Mouse (Mus musculus) limb, embryonic 15.5 days (tissue): Measurements from ENCODE around the gene Ucn2. TPM values are rescaled to one million over a fixed set of nuclear protein-coding genes. Genes with fewer than 3 reads are reported as not detected.
A peak's percentile ranks its signal among the peaks of the same experiment; 100 is the strongest.

Source experiments
- ATAC-seq: fragments of 200-750 bp; cut with Nextera tagmentation; 2 replicates; pipeline ENCODE4 v1.8.0; 2017; ENCODE audit warnings: low read depth, moderate TSS enrichment; ENCODE audit not compliant: insufficient number of reproducible peaks, low FRiP score, low TSS enrichment
- H3K27ac ChIP-seq: fragments of 300-500 bp; sonication (generic); 2 replicates; pipeline ENCODE4 v1.5.1; 2015; ENCODE audit warnings: moderate library complexity, mild to moderate bottlenecking, inconsistent platforms
- H3K27me3 ChIP-seq: fragments of 300-500 bp; sonication (generic); 2 replicates; pipeline ENCODE4 v1.6.1; 2015; ENCODE audit warnings: inconsistent platforms
- H3K36me3 ChIP-seq: fragments of 300-500 bp; sonication (generic); 2 replicates; pipeline ENCODE4 v1.6.1; 2015; ENCODE audit warnings: inconsistent platforms
- H3K4me1 ChIP-seq: fragments of 300-500 bp; sonication (generic); 2 replicates; pipeline ENCODE4 v1.6.1; 2015; ENCODE audit warnings: inconsistent platforms
- H3K4me2 ChIP-seq: fragments of 300-500 bp; sonication (generic); 2 replicates; pipeline ENCODE4 v1.6.1; 2015; ENCODE audit warnings: mild to moderate bottlenecking, inconsistent platforms
- H3K4me3 ChIP-seq: fragments of 300-500 bp; sonication (generic); 2 replicates; pipeline ENCODE4 v1.5.1; 2015; ENCODE audit warnings: mild to moderate bottlenecking, inconsistent platforms
- H3K9ac ChIP-seq: fragments of 300-500 bp; sonication (generic); 2 replicates; pipeline ENCODE4 v1.6.1; 2015; ENCODE audit warnings: inconsistent platforms
- H3K9me3 ChIP-seq: fragments of 300-500 bp; sonication (generic); 2 replicates; pipeline ENCODE4 v1.6.1; 2016; ENCODE audit warnings: inconsistent platforms
- WGBS: fragments of 180-500 bp; shearing (Covaris S2); methylation state at CpG from one replicate; pipeline ENCODE4 v1.1.7; 2015; 5-methylcytosine and 5-hydroxymethylcytosine counted together
- polyA plus RNA-seq: library from polyadenylated mRNA; unstranded; fragments of >200 nt; fragmentation: Nextera tagmentation; extraction: Ambion mirVana; gene quantifications from 2 replicates; pipeline ENCODE4 v1.2.1, GENCODE M21; 2015

Gene Ucn2
- polyA plus RNA-seq, 1 experiment from 2014 or later, result 0.46 TPM

GRCm38 (mm10) chr9:108970623-108971022 is 15.2 kb upstream of the Ucn2 start:
- ATAC-seq, result no peak
- Histone ChIP-seq H3K9me3 (no peaks in the 10 kb centered on the region), H3K4me2 (no peak overlapping the region), H3K4me3 (no peak overlapping the region), H3K27ac (no peak overlapping the region), H3K27me3 (no peaks in the 10 kb centered on the region), H3K36me3 (no peaks in the 10 kb centered on the region), H3K4me1 (no peaks in the 10 kb centered on the region), H3K9ac (no peak overlapping the region)
- WGBS, result 81% methylated on average over 8 of the region's 8 CpGs

- no peaks in the 10 kb centered on the region for H3K4me1 ChIP-seq
- WGBS, result 68% methylated on average over 9 of the region's 9 CpGs
Measured at GRCm38 (mm10) chr9:108976483-108976882, 9.3 kb upstream of the Ucn2 start.

GRCm38 (mm10) chr9:108977966-108978365 is 7.8 kb upstream of the Ucn2 start:
- H3K36me3 ChIP-seq, result no peaks in the 10 kb centered on the region

More at GRCm38 (mm10) chr9:108976483-108976882, 9.3 kb upstream of the Ucn2 start:
- Histone ChIP-seq H3K9me3 (no peaks in the 10 kb centered on the region), H3K27me3 (no peaks in the 10 kb centered on the region), H3K9ac (no peak overlapping the region), H3K4me2 (no peak overlapping the region), H3K36me3 (no peaks in the 10 kb centered on the region), H3K27ac (no peak overlapping the region), H3K4me3 (no peak overlapping the region)
- ATAC-seq, result no peak

GRCm38 (mm10) chr9:108982498-108982897 is 3.3 kb upstream of the Ucn2 start:
- no peaks in the 10 kb centered on the region for H3K9me3 ChIP-seq
- no peaks in the 10 kb centered on the region for H3K36me3 ChIP-seq
- no peak overlapping the region for H3K4me2 ChIP-seq
- H3K27ac ChIP-seq, result no peak overlapping the region
- H3K27me3 ChIP-seq, result no peaks in the 10 kb centered on the region
- ATAC-seq, result no peak
- peaks cover 2% of the 10 kb centered on the region for H3K4me1 ChIP-seq
- WGBS, result 79% methylated on average over 8 of the region's 8 CpGs
- no peak overlapping the region for H3K9ac ChIP-seq
- H3K4me3 ChIP-seq, result no peak overlapping the region

More at GRCm38 (mm10) chr9:108977966-108978365, 7.8 kb upstream of the Ucn2 start:
- no peak overlapping the region for H3K4me2 ChIP-seq
- H3K9ac ChIP-seq, result no peak overlapping the region
- 77% methylated on average over 7 of the region's 7 CpGs for WGBS
- ATAC-seq, result no peak
- no peaks in the 10 kb centered on the region for H3K27me3 ChIP-seq
- H3K9me3 ChIP-seq, result no peaks in the 10 kb centered on the region
- H3K27ac ChIP-seq, result no peak overlapping the region
- no peak overlapping the region for H3K4me3 ChIP-seq
- H3K4me1 ChIP-seq, result no peaks in the 10 kb centered on the region

- no peaks in the 10 kb centered on the region for H3K27me3 ChIP-seq
- H3K4me2 ChIP-seq, result no peak overlapping the region
- H3K9ac ChIP-seq, result no peak overlapping the region
- H3K4me3 ChIP-seq, result no peak overlapping the region
- no peak for ATAC-seq
- H3K27ac ChIP-seq, result no peak overlapping the region
- H3K36me3 ChIP-seq, result no peaks in the 10 kb centered on the region
- no peaks in the 10 kb centered on the region for H3K9me3 ChIP-seq
- H3K4me1 ChIP-seq, result peaks cover 9% of the 10 kb centered on the region
- 71% methylated on average over 9 of the region's 9 CpGs for WGBS
Measured at GRCm38 (mm10) chr9:108983209-108983608, 2.6 kb upstream of the Ucn2 start.

- H3K4me2 ChIP-seq, result peak overlapping the region; percentile 41
- peaks cover 40% of the 10 kb centered on the region for H3K4me1 ChIP-seq
- H3K9ac ChIP-seq, result no peak overlapping the region
- no peaks in the 10 kb centered on the region for H3K36me3 ChIP-seq
- H3K4me3 ChIP-seq, result peak overlapping the region; percentile 27
- no peak for ATAC-seq
- H3K27me3 ChIP-seq, result no peaks in the 10 kb centered on the region
- no peaks in the 10 kb centered on the region for H3K9me3 ChIP-seq
- WGBS, result 23% methylated on average over 15 of the region's 15 CpGs
- no peak overlapping the region for H3K27ac ChIP-seq
Measured at GRCm38 (mm10) chr9:108987704-108988350, 2.0 kb downstream of the Ucn2 start.

GRCm38 (mm10) chr9:108989802-108990461 is 4.1 kb downstream of the Ucn2 start:
- H3K4me2 ChIP-seq, result peak overlapping the region; percentile 8; the same call in 1 of the 2 replicates
- no peak overlapping the region for H3K4me3 ChIP-seq
- no peak overlapping the region for H3K9ac ChIP-seq
- WGBS, result 58% methylated on average over 4 of the region's 4 CpGs
- peaks cover 42% of the 10 kb centered on the region for H3K4me1 ChIP-seq
- ATAC-seq, result no peak
- no peaks in the 10 kb centered on the region for H3K9me3 ChIP-seq
- no peaks in the 10 kb centered on the region for H3K36me3 ChIP-seq
- no peaks in the 10 kb centered on the region for H3K27me3 ChIP-seq
- peak overlapping the region; percentile 91 for H3K27ac ChIP-seq

- WGBS, result 31% methylated on average over 7 of the region's 7 CpGs
- Histone ChIP-seq H3K9me3 (no peaks in the 10 kb centered on the region), H3K4me1 (peaks cover 42% of the 10 kb centered on the region), H3K4me3 (no peak overlapping the region), H3K27me3 (no peaks in the 10 kb centered on the region), H3K36me3 (no peaks in the 10 kb centered on the region), H3K4me2 (peak overlapping the region; percentile 8; the same call in 1 of the 2 replicates), H3K9ac (no peak overlapping the region), H3K27ac (peak overlapping the region; percentile 91)
- ATAC-seq, result no peak
Measured at GRCm38 (mm10) chr9:108990462-108990820, 4.6 kb downstream of the Ucn2 start.

- Histone ChIP-seq H3K36me3 (no peaks in the 10 kb centered on the region), H3K27ac (peak within 1 kb of the TSS; percentile 91), H3K9ac (peak within 1 kb of the TSS; percentile 39), H3K9me3 (no peaks in the 10 kb centered on the region), H3K27me3 (no peaks in the 10 kb centered on the region), H3K4me1 (peaks cover 42% of the 10 kb centered on the region), H3K4me3 (peak within 1 kb of the TSS; percentile 48), H3K4me2 (peak within 1 kb of the TSS; percentile 76)
- under 1% methylated on average over 31 of the region's 31 CpGs for WGBS
- ATAC-seq, result peak; percentile 93
Measured at GRCm38 (mm10) chr9:108991428-108992084, 5.7 kb downstream of the Ucn2 start, which contains the start of gene Pfkfb4. TSS of gene Pfkfb4 (plus strand) at chr9:108991778.

- Histone ChIP-seq H3K36me3 (no peaks in the 10 kb centered on the region), H3K9ac (peak overlapping the region; percentile 39), H3K4me2 (peak overlapping the region; percentile 76), H3K9me3 (no peaks in the 10 kb centered on the region), H3K27ac (peak overlapping the region; percentile 19; the same call in 1 of the 2 replicates), H3K4me1 (peaks cover 42% of the 10 kb centered on the region), H3K4me3 (peak overlapping the region; percentile 48), H3K27me3 (no peaks in the 10 kb centered on the region)
- ATAC-seq, result no peak
- 9% methylated on average over 18 of the region's 18 CpGs for WGBS
Measured at GRCm38 (mm10) chr9:108992085-108992469, 6.3 kb downstream of the Ucn2 start.

- Histone ChIP-seq H3K9ac (no peak overlapping the region), H3K27ac (no peak overlapping the region), H3K4me2 (peak overlapping the region; percentile 76; the same call in 1 of the 2 replicates), H3K4me1 (peaks cover 38% of the 10 kb centered on the region), H3K9me3 (no peaks in the 10 kb centered on the region), H3K36me3 (no peaks in the 10 kb centered on the region), H3K4me3 (peak overlapping the region; percentile 48), H3K27me3 (no peaks in the 10 kb centered on the region)
- ATAC-seq, result no peak
- WGBS, result 72% methylated on average over 9 of the region's 9 CpGs
Measured at GRCm38 (mm10) chr9:108992620-108993361, 7.0 kb downstream of the Ucn2 start.
